ENCODE assay signal across 8 mouse cellular contexts in genomic region chr19:5871683-5872082, GRCm38 (mm10). TPM values are rescaled to one million over a fixed set of nuclear protein-coding genes. Genes with fewer than 3 reads are reported as not detected.
DNase-seq lines count a peak whose midpoint lies in the region; ATAC-seq and TF ChIP-seq lines count a peak whose summit lies in the region.

No protein-coding gene starts in this region.

- peak overlapping the region; percentile 87 for H3K27ac ChIP-seq in forebrain, embryonic 10.5 days
- no peak overlapping the region for H3K27ac ChIP-seq in forebrain, embryonic 16.5 days (ENCODE audit: low read length)
- peak overlapping the region; percentile 92 for H3K27ac ChIP-seq in lung, embryonic 16.5 days (ENCODE audit: low read length)
- peak overlapping the region; percentile 85 for H3K27ac ChIP-seq in limb, embryonic 11.5 days (replicated peaks; ENCODE audit: low read depth, low read length)
- H3K27ac ChIP-seq in neural tube, embryonic 13.5 days (replicated peaks): peak overlapping the region; percentile 74
- no peak overlapping the region for H3K27ac ChIP-seq in cerebellum, adult 2 months (ENCODE audit: insufficient read depth, low read length)

- 55% methylated on average over 6 of the region's 6 CpGs for WGBS in forebrain, embryonic 10.5 days
- WGBS in forebrain, embryonic 16.5 days: 51% methylated on average over 6 of the region's 6 CpGs
- WGBS in lung, embryonic 16.5 days: 12% methylated on average over 6 of the region's 6 CpGs
- 53% methylated on average over 6 of the region's 6 CpGs for WGBS in limb, embryonic 11.5 days
- 58% methylated on average over 6 of the region's 6 CpGs for WGBS in neural tube, embryonic 13.5 days
- WGBS in cerebellum, adult 2 months: 62% methylated on average over 6 of the region's 6 CpGs

- no peak for TF ChIP-seq CTCF in cerebellum, adult 2 months (IDR thresholded peaks at IDR 0.05; ENCODE audit: borderline replicate concordance, insufficient read depth, low read depth, low read length)

- DNase-seq in forebrain, embryonic 10.5 days (ENCODE audit: extremely low spot score, low spot score): no peak
- no peak for DNase-seq in lung, postnatal 10 days
- DNase-seq in limb, embryonic 11.5 days (ENCODE audit: low spot score): no peak
- DNase-seq in urinary bladder, postnatal 14 days (ENCODE audit: low spot score): no peak
- no peak for DNase-seq in cerebellum, adult 2 months

- H3K9me3 ChIP-seq in forebrain, embryonic 10.5 days: no peaks in the 10 kb centered on the region
- H3K9me3 ChIP-seq in forebrain, embryonic 16.5 days (ENCODE audit: control insufficient read depth, low read length): no peaks in the 10 kb centered on the region
- no peaks in the 10 kb centered on the region for H3K9me3 ChIP-seq in lung, embryonic 16.5 days (ENCODE audit: control insufficient read depth, low read length)
- H3K9me3 ChIP-seq in limb, embryonic 11.5 days (ENCODE audit: control insufficient read depth, low read length): no peaks in the 10 kb centered on the region
- no peaks in the 10 kb centered on the region for H3K9me3 ChIP-seq in neural tube, embryonic 13.5 days

- peak overlapping the region; percentile 25 for H3K4me3 ChIP-seq in forebrain, embryonic 10.5 days
- H3K4me3 ChIP-seq in forebrain, embryonic 16.5 days (replicated peaks; ENCODE audit: low read length): no peak overlapping the region
- no peak overlapping the region for H3K4me3 ChIP-seq in lung, embryonic 16.5 days (ENCODE audit: low read length)
- H3K4me3 ChIP-seq in limb, embryonic 11.5 days (ENCODE audit: low read depth, low read length): no peak overlapping the region; the same call in 1 of the 2 replicates
- no peak overlapping the region for H3K4me3 ChIP-seq in neural tube, embryonic 13.5 days
- H3K4me3 ChIP-seq in cerebellum, adult 2 months (replicated peaks; ENCODE audit: insufficient read depth, low read depth, low read length): no peak overlapping the region

- H3K4me2 ChIP-seq in forebrain, embryonic 16.5 days (ENCODE audit: low read length): no peak overlapping the region
- H3K4me2 ChIP-seq in lung, embryonic 16.5 days (ENCODE audit: low read depth, low read length): peak overlapping the region; percentile 45
- H3K4me2 ChIP-seq in limb, embryonic 11.5 days (ENCODE audit: low read depth, severe bottlenecking): peak overlapping the region; percentile 28; the same call in 1 of the 2 replicates
- H3K4me2 ChIP-seq in neural tube, embryonic 13.5 days: peak overlapping the region; percentile 22; the same call in 1 of the 2 replicates

- no peak for ATAC-seq in forebrain, embryonic 16.5 days
- ATAC-seq in lung, embryonic 16.5 days (ENCODE audit: low read depth): peak; percentile 40
- ATAC-seq in limb, embryonic 11.5 days (ENCODE audit: insufficient number of reproducible peaks, low FRiP score, low TSS enrichment, low read depth): peak; percentile 29; the same call in 1 of the 2 replicates
- no peak for ATAC-seq in neural tube, embryonic 13.5 days (ENCODE audit: low read depth)

- no peak for TF ChIP-seq POLR2A in cerebellum, adult 2 months (IDR thresholded peaks at IDR 0.05; ENCODE audit: borderline replicate concordance, insufficient read depth, low read length)

- no peaks in the 10 kb centered on the region for H3K27me3 ChIP-seq in forebrain, embryonic 10.5 days (ENCODE audit: poor library complexity, severe bottlenecking)
- H3K27me3 ChIP-seq in forebrain, embryonic 16.5 days (replicated peaks; ENCODE audit: control insufficient read depth, insufficient read depth, low read length): no peaks in the 10 kb centered on the region
- no peaks in the 10 kb centered on the region for H3K27me3 ChIP-seq in lung, embryonic 16.5 days (ENCODE audit: control insufficient read depth, insufficient read depth, low read depth, low read length)
- H3K27me3 ChIP-seq in limb, embryonic 11.5 days (ENCODE audit: control insufficient read depth, insufficient read depth, low read length): no peaks in the 10 kb centered on the region
- no peaks in the 10 kb centered on the region for H3K27me3 ChIP-seq in neural tube, embryonic 13.5 days
- no peaks in the 10 kb centered on the region for H3K27me3 ChIP-seq in cerebellum, adult 2 months (ENCODE audit: control insufficient read depth, insufficient read depth, low read length)

- peaks cover 57% of the 10 kb centered on the region for H3K36me3 ChIP-seq in forebrain, embryonic 10.5 days (replicated peaks)
- 0 out of 2 replicates have a peak, but pooled peaks cover 5% of the 10 kb centered on the region for H3K36me3 ChIP-seq in forebrain, embryonic 16.5 days (ENCODE audit: control insufficient read depth, insufficient read depth)
- peaks cover 14% of the 10 kb centered on the region; the same call in 1 of the 2 replicates for H3K36me3 ChIP-seq in lung, embryonic 16.5 days (ENCODE audit: control insufficient read depth, insufficient read depth, low read length)
- peaks cover 12% of the 10 kb centered on the region for H3K36me3 ChIP-seq in limb, embryonic 11.5 days (ENCODE audit: control insufficient read depth, insufficient read depth, low read length)
- peaks cover 36% of the 10 kb centered on the region for H3K36me3 ChIP-seq in neural tube, embryonic 13.5 days

- peaks cover 55% of the 10 kb centered on the region for H3K4me1 ChIP-seq in forebrain, embryonic 10.5 days
- peaks cover 20% of the 10 kb centered on the region for H3K4me1 ChIP-seq in forebrain, embryonic 16.5 days (replicated peaks; ENCODE audit: control insufficient read depth, insufficient read depth, low read length)
- H3K4me1 ChIP-seq in lung, embryonic 16.5 days (replicated peaks; ENCODE audit: control insufficient read depth, insufficient read depth, low read length): peaks cover 38% of the 10 kb centered on the region
- peaks cover 21% of the 10 kb centered on the region for H3K4me1 ChIP-seq in limb, embryonic 11.5 days (ENCODE audit: control insufficient read depth, insufficient read depth, low read length)
- peaks cover 50% of the 10 kb centered on the region for H3K4me1 ChIP-seq in neural tube, embryonic 13.5 days (replicated peaks)
- H3K4me1 ChIP-seq in cerebellum, adult 2 months (ENCODE audit: control insufficient read depth, insufficient read depth, low read length): peaks cover 12% of the 10 kb centered on the region

- H3K9ac ChIP-seq in forebrain, embryonic 16.5 days (replicated peaks; ENCODE audit: low read depth, low read length): no peak overlapping the region
- peak overlapping the region; percentile 61 for H3K9ac ChIP-seq in lung, embryonic 16.5 days (ENCODE audit: low read length)
- H3K9ac ChIP-seq in limb, embryonic 11.5 days (ENCODE audit: low read length): peak overlapping the region; percentile 43
- H3K9ac ChIP-seq in neural tube, embryonic 13.5 days: peak overlapping the region; percentile 58

RNA-seq across cellular contexts. Expression of gene Frmd8, which starts 3.4 kb away (rescaled TPM):
- 36.9 and 40.6 TPM in 2 replicates for polyA plus RNA-seq in forebrain, embryonic 10.5 days (2016; fragmentation: Nextera tagmentation; extraction: Ambion mirVana)
- 20.9 and 21.5 TPM in 2 replicates for polyA plus RNA-seq in forebrain, embryonic 16.5 days (2015; fragmentation: Nextera tagmentation; extraction: Ambion mirVana)
- 56.4 and 61.1 TPM in 2 replicates for polyA plus RNA-seq in lung, embryonic 16.5 days (2015; fragmentation: Nextera tagmentation; extraction: Ambion mirVana)
- polyA plus RNA-seq in limb, embryonic 11.5 days (2014; fragmentation: Nextera tagmentation; extraction: Ambion mirVana): 21.2 and 24.4 TPM in 2 replicates
- 21.1 and 23.3 TPM in 2 replicates for polyA plus RNA-seq in neural tube, embryonic 13.5 days (2015; fragmentation: Nextera tagmentation; extraction: Ambion mirVana)
- 23.4 and 28.3 TPM in 2 replicates for polyA plus RNA-seq in cerebellum, adult 2 months (2012; rRNA removed)

RNA-seq across cellular contexts. Expression of gene Slc25a45, which starts 5.9 kb away (rescaled TPM):
- polyA plus RNA-seq in forebrain, embryonic 10.5 days (2016; fragmentation: Nextera tagmentation; extraction: Ambion mirVana): 1.5 and 2.0 TPM in 2 replicates
- 1.5 and 2.0 TPM in 2 replicates for polyA plus RNA-seq in forebrain, embryonic 16.5 days (2015; fragmentation: Nextera tagmentation; extraction: Ambion mirVana)
- 5.7 and 6.2 TPM in 2 replicates for polyA plus RNA-seq in lung, embryonic 16.5 days (2015; fragmentation: Nextera tagmentation; extraction: Ambion mirVana)
- 1.5 TPM in 2 replicates for polyA plus RNA-seq in limb, embryonic 11.5 days (2014; fragmentation: Nextera tagmentation; extraction: Ambion mirVana)
- polyA plus RNA-seq in neural tube, embryonic 13.5 days (2015; fragmentation: Nextera tagmentation; extraction: Ambion mirVana): 1.6 and 2.3 TPM in 2 replicates
- polyA plus RNA-seq in cerebellum, adult 2 months (2012; rRNA removed): 4.3 and 5.0 TPM in 2 replicates

RNA-seq across cellular contexts. Expression of gene Tigd3, which starts 22.3 kb away (rescaled TPM):
- 9.0 and 9.1 TPM in 2 replicates for polyA plus RNA-seq in forebrain, embryonic 10.5 days (2016; fragmentation: Nextera tagmentation; extraction: Ambion mirVana)
- 11.0 and 13.7 TPM in 2 replicates for polyA plus RNA-seq in forebrain, embryonic 16.5 days (2015; fragmentation: Nextera tagmentation; extraction: Ambion mirVana)
- polyA plus RNA-seq in lung, embryonic 16.5 days (2015; fragmentation: Nextera tagmentation; extraction: Ambion mirVana): 2.5 and 3.2 TPM in 2 replicates
- polyA plus RNA-seq in limb, embryonic 11.5 days (2014; fragmentation: Nextera tagmentation; extraction: Ambion mirVana): 4.7 and 5.1 TPM in 2 replicates
- polyA plus RNA-seq in neural tube, embryonic 13.5 days (2015; fragmentation: Nextera tagmentation; extraction: Ambion mirVana): 11.1 and 11.4 TPM in 2 replicates
- 5.1 and 5.6 TPM in 2 replicates for polyA plus RNA-seq in cerebellum, adult 2 months (2012; rRNA removed)

RNA-seq across cellular contexts. Expression of gene Dpf2, which starts 41.1 kb away (rescaled TPM):
- polyA plus RNA-seq in forebrain, embryonic 10.5 days (2016; fragmentation: Nextera tagmentation; extraction: Ambion mirVana): 246 and 247 TPM in 2 replicates
- polyA plus RNA-seq in forebrain, embryonic 16.5 days (2015; fragmentation: Nextera tagmentation; extraction: Ambion mirVana): 124 and 126 TPM in 2 replicates
- 155 TPM in 2 replicates for polyA plus RNA-seq in lung, embryonic 16.5 days (2015; fragmentation: Nextera tagmentation; extraction: Ambion mirVana)
- polyA plus RNA-seq in limb, embryonic 11.5 days (2014; fragmentation: Nextera tagmentation; extraction: Ambion mirVana): 209 and 218 TPM in 2 replicates
- polyA plus RNA-seq in neural tube, embryonic 13.5 days (2015; fragmentation: Nextera tagmentation; extraction: Ambion mirVana): 117 and 135 TPM in 2 replicates
- 136 and 141 TPM in 2 replicates for polyA plus RNA-seq in cerebellum, adult 2 months (2012; rRNA removed)

RNA-seq across cellular contexts. Expression of gene Cdc42ep2, which starts 52.9 kb away (rescaled TPM):
- polyA plus RNA-seq in forebrain, embryonic 10.5 days (2016; fragmentation: Nextera tagmentation; extraction: Ambion mirVana): 1.1 and 1.5 TPM in 2 replicates
- polyA plus RNA-seq in forebrain, embryonic 16.5 days (2015; fragmentation: Nextera tagmentation; extraction: Ambion mirVana): 11.1 and 12.4 TPM in 2 replicates
- 15.6 and 17.1 TPM in 2 replicates for polyA plus RNA-seq in lung, embryonic 16.5 days (2015; fragmentation: Nextera tagmentation; extraction: Ambion mirVana)
- 1.5 and 2.2 TPM in 2 replicates for polyA plus RNA-seq in limb, embryonic 11.5 days (2014; fragmentation: Nextera tagmentation; extraction: Ambion mirVana)
- polyA plus RNA-seq in neural tube, embryonic 13.5 days (2015; fragmentation: Nextera tagmentation; extraction: Ambion mirVana): 11.8 and 13.5 TPM in 2 replicates
- 23.8 and 25.2 TPM in 2 replicates for polyA plus RNA-seq in cerebellum, adult 2 months (2012; rRNA removed)

Comparison
In these comparisons a context has a peak if more than half of its experiments do, and no peak if none do; other contexts are left out.
1. H3K27ac ChIP-seq: peak in forebrain, embryonic 10.5 days (single experiment), lung, embryonic 16.5 days (single experiment), limb, embryonic 11.5 days (single experiment) and neural tube, embryonic 13.5 days (single experiment); none in forebrain, embryonic 16.5 days (single experiment) and cerebellum, adult 2 months (single experiment).
2. ATAC-seq: peak in lung, embryonic 16.5 days (single experiment) and limb, embryonic 11.5 days (single experiment); none in forebrain, embryonic 16.5 days (single experiment) and neural tube, embryonic 13.5 days (single experiment).